Mouse (Mus musculus): Measurements from ENCODE around the gene App.

DNA sequence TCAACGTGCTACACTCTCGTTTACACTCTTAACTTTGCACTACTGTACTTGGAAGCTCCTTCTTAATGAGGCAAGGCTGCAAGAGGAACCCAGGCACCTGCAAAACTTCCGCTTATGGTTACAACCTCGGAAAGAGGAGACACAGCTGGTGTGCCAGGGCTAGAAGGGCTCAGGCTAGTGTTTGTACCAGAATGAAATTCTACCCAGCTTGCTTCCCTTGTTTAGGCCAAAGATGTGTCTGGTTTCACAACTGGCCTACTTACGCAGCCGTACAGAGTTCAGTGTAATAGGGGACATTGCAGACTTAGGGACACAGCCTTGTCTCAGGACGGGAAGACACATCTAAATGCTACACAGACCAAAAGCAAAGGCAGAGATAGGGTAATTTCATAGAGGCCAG is 173.3 kb downstream of the App start:
- TF ChIP-seq CTCF (IDR thresholded peaks at IDR 0.05; ENCODE audit: low read depth) (no peak), EP300 (IDR thresholded peaks at IDR 0.05; ENCODE audit: low read depth) (no peak)
